Mouse (Mus musculus) lung, embryonic 14.5 days (tissue): ENCODE data around the gene Man2a2. TPM values are rescaled to one million over a fixed set of nuclear protein-coding genes. Genes with fewer than 3 reads are reported as not detected.

Experiments used
- ATAC-seq: fragments of 200-750 bp; cut with Nextera tagmentation; 2 replicates; pipeline ENCODE4 v1.8.0; 2017; ENCODE audit warnings: mild to moderate bottlenecking, moderate TSS enrichment, moderate library complexity; ENCODE audit not compliant: insufficient read depth
- DNase-seq: peaks from one replicate; pipeline ENCODE4 v3.0.0-alpha.2; 2015
- H3K27ac ChIP-seq: fragments of 300-500 bp; sonication (generic); 2 replicates; pipeline ENCODE4 v1.5.1; 2014; ENCODE audit warnings: low read depth, mild to moderate bottlenecking, moderate library complexity
- H3K27me3 ChIP-seq: fragments of 300-500 bp; sonication (generic); 2 replicates; pipeline ENCODE4 v1.6.1; 2014; ENCODE audit warnings: low read length, control low read depth; ENCODE audit not compliant: insufficient read depth
- H3K36me3 ChIP-seq: fragments of 300-500 bp; sonication (generic); 2 replicates; pipeline ENCODE4 v1.6.1; 2014; ENCODE audit warnings: control low read depth; ENCODE audit not compliant: insufficient read depth
- H3K4me1 ChIP-seq: fragments of 300-500 bp; sonication (generic); 2 replicates; pipeline ENCODE4 v1.6.1; 2014; ENCODE audit warnings: antibody characterized with exemption, control low read depth; ENCODE audit not compliant: insufficient read depth
- H3K4me2 ChIP-seq: fragments of 300-500 bp; sonication (generic); 2 replicates; pipeline ENCODE4 v1.6.1; 2014; ENCODE audit warnings: mild to moderate bottlenecking
- H3K4me3 ChIP-seq: fragments of 300-500 bp; sonication (generic); 2 replicates; pipeline ENCODE4 v1.5.1; 2014; ENCODE audit warnings: low read depth, low read length
- H3K9ac ChIP-seq: fragments of 300-500 bp; sonication (generic); 2 replicates; pipeline ENCODE4 v1.6.1; 2014
- H3K9me3 ChIP-seq: fragments of 300-500 bp; sonication (generic); 2 replicates; pipeline ENCODE4 v1.6.1; 2016; ENCODE audit warnings: low read depth, low read length, control low read depth
- CTCF ChIP-seq: IDR thresholded peaks from 2 replicates; pipeline ENCODE4 v1.5.1; 2016; ENCODE audit warnings: antibody characterized with exemption, low read depth
- WGBS: fragments of 180-500 bp; shearing (Covaris S2); extraction: QIAGEN DNeasy Blood & Tissue Kit; methylation state at CpG from one replicate; pipeline ENCODE4 v1.1.7; 2014; 5-methylcytosine and 5-hydroxymethylcytosine counted together
- polyA plus RNA-seq: library from polyadenylated mRNA; unstranded; fragments of >200 nt; fragmentation: Nextera tagmentation; extraction: Ambion mirVana; gene quantifications from 2 replicates; pipeline ENCODE4 v1.2.1, GENCODE M21; 2014

Gene Man2a2
- polyA plus RNA-seq, 1 experiment from 2014 or later, result 23.9 TPM

DNA sequence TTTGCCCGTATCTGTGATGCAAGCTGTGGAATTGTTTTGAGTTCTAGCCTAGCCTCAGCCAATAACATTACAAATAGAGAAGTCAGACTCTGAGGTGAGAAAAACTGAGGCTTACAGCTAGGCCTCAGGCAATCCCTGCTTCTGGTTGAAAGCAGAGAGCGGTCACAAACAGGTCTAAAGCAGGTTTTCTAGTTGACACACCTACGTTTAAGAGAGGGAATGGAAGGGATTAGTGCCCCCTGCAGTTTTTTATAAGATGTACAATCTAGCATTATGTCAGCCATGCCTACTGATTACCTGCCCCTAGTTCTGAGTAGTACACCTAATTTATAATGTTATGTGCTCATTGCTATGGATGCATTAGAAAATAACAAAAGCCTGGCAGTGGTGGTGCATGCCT is 63.4 kb downstream of the Man2a2 start:
- TF ChIP-seq CTCF, result no peak
- H3K9ac ChIP-seq, result no peak overlapping the region
- H3K4me3 ChIP-seq, result no peak overlapping the region
- no peak for DNase-seq
- no peaks in the 10 kb centered on the region for H3K9me3 ChIP-seq
- no peak for ATAC-seq
- 77% methylated on average over 3 of the region's 3 CpGs for WGBS
- no peaks in the 10 kb centered on the region for H3K27me3 ChIP-seq
- no peaks in the 10 kb centered on the region for H3K4me1 ChIP-seq
- peaks cover 100% of the 10 kb centered on the region for H3K36me3 ChIP-seq
- no peak overlapping the region for H3K27ac ChIP-seq
- no peak overlapping the region for H3K4me2 ChIP-seq

DNA sequence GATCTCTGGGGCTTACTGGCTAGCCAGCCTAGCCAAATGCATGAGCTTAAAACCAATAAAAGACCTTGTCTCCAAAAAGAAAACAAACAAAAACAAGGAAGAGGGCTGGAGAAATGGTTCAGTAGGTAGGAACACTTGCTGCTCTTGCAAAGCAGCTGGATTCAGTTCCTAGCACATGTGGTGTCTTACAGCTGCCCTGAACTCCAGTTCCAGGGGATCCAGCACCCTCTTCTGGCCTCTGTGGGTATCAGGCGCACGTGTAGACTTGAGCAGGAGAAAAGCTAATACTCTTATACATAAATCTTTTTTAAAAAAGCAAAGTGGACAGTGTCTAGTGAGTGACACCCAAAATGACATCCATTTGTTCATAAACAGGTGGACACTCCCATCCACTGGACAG is 69.7 kb downstream of the Man2a2 start:
- H3K9ac ChIP-seq, result no peak overlapping the region
- H3K36me3 ChIP-seq, result peaks cover 76% of the 10 kb centered on the region
- TF ChIP-seq CTCF, result peak; percentile 26; the same call in 1 of the 2 replicates

DNA sequence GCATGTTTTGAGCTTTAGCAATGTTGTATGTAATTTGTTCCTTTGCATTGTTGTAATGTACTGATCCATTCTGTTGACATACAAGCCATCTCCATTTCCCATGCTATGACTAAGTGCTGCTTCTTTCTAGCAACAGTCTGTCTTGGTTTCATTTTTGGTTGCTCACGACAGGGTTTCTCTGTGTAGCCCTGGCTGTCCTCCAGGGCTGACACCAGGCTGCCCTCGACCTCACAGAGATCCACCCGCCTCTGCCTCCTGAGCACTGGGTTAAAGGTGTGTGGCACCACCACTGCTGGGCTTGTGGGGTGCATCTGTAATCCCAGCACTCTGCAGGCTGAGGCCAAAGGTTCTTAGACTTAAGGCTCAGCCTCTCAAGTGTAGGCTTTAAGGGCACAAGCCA is 71.6 kb downstream of the Man2a2 start:
- no peak overlapping the region for H3K4me2 ChIP-seq
- H3K9me3 ChIP-seq, result no peaks in the 10 kb centered on the region
- ATAC-seq (no peak), DNase-seq (no peak)
- no peak overlapping the region for H3K27ac ChIP-seq
- H3K4me1 ChIP-seq, result peaks cover 7% of the 10 kb centered on the region; the same call in 1 of the 2 replicates
- no peak for TF ChIP-seq CTCF
- no peak overlapping the region for H3K9ac ChIP-seq
- no peaks in the 10 kb centered on the region for H3K27me3 ChIP-seq
- H3K4me3 ChIP-seq, result no peak overlapping the region
- H3K36me3 ChIP-seq, result peaks cover 56% of the 10 kb centered on the region
- WGBS, result 87% methylated on average over 3 of the region's 3 CpGs

More for the DNA sequence above, 69.7 kb downstream of the Man2a2 start:
- no peak overlapping the region for H3K4me3 ChIP-seq
- ATAC-seq (no peak), DNase-seq (no peak)
- H3K9me3 ChIP-seq, result no peaks in the 10 kb centered on the region
- no peaks in the 10 kb centered on the region for H3K4me1 ChIP-seq
- H3K27me3 ChIP-seq, result no peaks in the 10 kb centered on the region
- 88% methylated on average over 2 of the region's 2 CpGs for WGBS
- no peak overlapping the region for H3K4me2 ChIP-seq
- no peak overlapping the region for H3K27ac ChIP-seq

Other genes with a start within 250 kb of the Man2a2 start
- gene Sema4b, start 184.5 kb downstream of the Man2a2 start, polyA plus RNA-seq, result 11.9 and 12.8 TPM in 2 replicates
- 66.4 and 67.4 TPM in 2 replicates for gene Cib1, start 138.6 kb downstream of the Man2a2 start, polyA plus RNA-seq
- gene Gdpgp1, start 138.5 kb downstream of the Man2a2 start, polyA plus RNA-seq, result 3.9 and 4.0 TPM in 2 replicates
- 0.50 and 0.71 TPM in 2 replicates for gene Ttll13, start 125.0 kb downstream of the Man2a2 start, polyA plus RNA-seq
- gene Ngrn, start 110.2 kb downstream of the Man2a2 start, polyA plus RNA-seq, result 40.1 and 41.0 TPM in 2 replicates
- 11.6 and 12.1 TPM in 2 replicates for gene Vps33b, start 101.7 kb downstream of the Man2a2 start, polyA plus RNA-seq
- 205 and 206 TPM in 2 replicates for gene Prc1, start 76.9 kb downstream of the Man2a2 start, polyA plus RNA-seq
- gene Rccd1, start 46.9 kb downstream of the Man2a2 start, polyA plus RNA-seq, result 11.0 and 12.0 TPM in 2 replicates
- gene Unc45a, start 30.4 kb downstream of the Man2a2 start, polyA plus RNA-seq, result 34.3 and 35.3 TPM in 2 replicates
- 17.2 and 17.9 TPM in 2 replicates for gene Hddc3, start 28.3 kb downstream of the Man2a2 start, polyA plus RNA-seq
- gene Fes, start 16.6 kb upstream of the Man2a2 start, polyA plus RNA-seq, result 10.1 and 12.0 TPM in 2 replicates
- gene Furin, start 34.1 kb upstream of the Man2a2 start, polyA plus RNA-seq, result 18.0 and 19.4 TPM in 2 replicates
- gene Blm, start 163.7 kb upstream of the Man2a2 start, polyA plus RNA-seq, result 40.8 and 42.0 TPM in 2 replicates